Mouse (Mus musculus) activated CD4-positive, CD25-positive, alpha-beta regulatory T cell, adult 9 weeks (primary cell): ENCODE measurements around the gene Tbc1d24. TPM values are rescaled to one million over a fixed set of nuclear protein-coding genes. Genes with fewer than 3 reads are reported as not detected.

Source experiments
- polyA plus RNA-seq: library from polyadenylated mRNA; unstranded; fragments of 100-300 nt; shearing (Covaris generic); gene quantifications from one replicate; pipeline ENCODE4 v1.2.1, GENCODE M21; 2017

The Tbc1d24 gene
- polyA plus RNA-seq, result 1.1 TPM

GRCm38 (mm10) chr17:24205284-24205888, at the start of gene Tbc1d24:
Gene Tbc1d24 (minus strand): TSS chr17:24205562.

GRCm38 (mm10) chr17:24251320-24252069, 46.1 kb upstream of the Tbc1d24 start, which contains the start of gene Ccnf:
Gene Ccnf (minus strand): TSS chr17:24251484.

GRCm38 (mm10) chr17:24220435-24221411, 15.4 kb upstream of the Tbc1d24 start, which contains the start of gene Tedc2:
Gene Tedc2 (minus strand): TSS chr17:24220851.

GRCm38 (mm10) chr17:24209043-24209915, 3.9 kb upstream of the Tbc1d24 start, which contains the start of gene Ntn3:
Gene Ntn3 (minus strand): TSS chr17:24209531.

GRCm38 (mm10) chr17:24169317-24170065, 35.9 kb downstream of the Tbc1d24 start, which contains the start of gene Atp6v0c:
Gene Atp6v0c (minus strand): TSS chr17:24169702.

GRCm38 (mm10) chr17:24163176-24163962, 42.0 kb downstream of the Tbc1d24 start, which contains the start of gene Amdhd2:
Gene Amdhd2 (minus strand): TSS chr17:24163766.

GRCm38 (mm10) chr17:24150824-24151223, 54.5 kb downstream of the Tbc1d24 start, which contains the start of gene Pdpk1:
Gene Pdpk1 (minus strand): TSS chr17:24150924.

Other genes with a start within 250 kb of the Tbc1d24 start
- gene Prss30, start 225.0 kb downstream of the Tbc1d24 start, polyA plus RNA-seq, result 0.61 TPM
- not detected for gene Prss22, start 207.5 kb downstream of the Tbc1d24 start, polyA plus RNA-seq
- gene Prss27, start 167.4 kb downstream of the Tbc1d24 start, polyA plus RNA-seq, result 0.88 TPM
- 8.6 TPM for gene Kctd5, start 132.1 kb downstream of the Tbc1d24 start, polyA plus RNA-seq
- 59.4 TPM for gene Pdpk1, start 54.6 kb downstream of the Tbc1d24 start, polyA plus RNA-seq
- 43.3 TPM for gene Amdhd2, start 41.8 kb downstream of the Tbc1d24 start, polyA plus RNA-seq
- 362 TPM for gene Atp6v0c, start 35.9 kb downstream of the Tbc1d24 start, polyA plus RNA-seq
- not detected for gene Ntn3, start 4.0 kb upstream of the Tbc1d24 start, polyA plus RNA-seq
- gene Tedc2, start 15.3 kb upstream of the Tbc1d24 start, polyA plus RNA-seq, result 5.1 TPM
- 7.1 TPM for gene Ccnf, start 45.9 kb upstream of the Tbc1d24 start, polyA plus RNA-seq
- 0.39 TPM for gene Abca17, start 145.5 kb upstream of the Tbc1d24 start, polyA plus RNA-seq
- 41.4 TPM for gene Abca3, start 146.4 kb upstream of the Tbc1d24 start, polyA plus RNA-seq
- 194 TPM for gene Rnps1, start 209.0 kb upstream of the Tbc1d24 start, polyA plus RNA-seq
- 90.8 TPM for gene Eci1, start 221.1 kb upstream of the Tbc1d24 start, polyA plus RNA-seq
- 5.3 TPM for gene Dnase1l2, start 237.5 kb upstream of the Tbc1d24 start, polyA plus RNA-seq